Mouse (Mus musculus) lung, adult 18-20 months (tissue): Measurements from ENCODE around the gene Clasp2.
A peak's percentile ranks its signal among the peaks of the same experiment; 100 is the strongest.
"Not testable (repeated sequence)": the region's sequence is repeated elsewhere in the genome, so short reads cannot be mapped to it uniquely, and the experiment has no call there.

Experiments
- DNase-seq, 2 experiments: peaks; one replicate each; pipeline ENCODE4 v3.0.0; 2022; ENCODE audit warnings: mixed read lengths in 2 of 2

Clasp2 gene

DNA sequence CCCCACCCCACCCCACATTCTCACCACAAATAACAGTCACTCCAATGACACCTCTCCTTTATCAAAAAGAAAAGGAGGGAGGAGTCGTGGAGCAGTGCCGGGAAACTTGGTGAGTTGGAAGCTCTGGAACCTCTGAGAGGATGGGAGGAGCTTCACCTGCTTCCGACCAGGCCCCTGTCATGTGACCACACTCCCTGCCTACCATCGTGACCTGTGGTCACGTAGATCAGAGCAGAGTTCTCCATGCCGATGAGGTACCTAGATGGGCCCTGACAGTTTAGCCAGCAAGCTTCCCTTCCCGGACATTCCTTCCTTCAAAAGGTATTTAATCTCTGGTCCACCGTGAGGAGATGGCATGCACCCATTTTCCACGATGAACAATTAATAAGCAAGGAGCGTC, 17.2 kb downstream of the Clasp2 start:
- no peak for DNase-seq

DNA sequence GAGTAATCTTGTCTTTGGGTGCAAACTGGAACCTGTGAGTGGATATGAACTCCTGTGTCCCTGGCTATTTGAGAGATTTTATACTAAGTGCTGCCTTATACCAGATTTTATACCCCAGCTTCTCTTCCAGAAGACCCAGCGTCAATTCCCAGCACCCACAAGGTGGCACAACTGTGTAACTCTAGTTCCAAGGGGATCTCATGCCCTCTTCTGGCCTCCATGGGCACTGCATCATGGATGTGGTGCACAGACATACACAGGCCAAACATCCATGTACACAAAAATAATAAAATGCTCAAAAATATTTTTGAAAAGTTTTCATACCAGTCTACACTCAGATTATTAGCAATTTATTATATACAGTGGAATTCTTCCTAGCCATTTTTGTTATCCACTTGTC, 18.4 kb downstream of the Clasp2 start:
- DNase-seq, result no peak

DNA sequence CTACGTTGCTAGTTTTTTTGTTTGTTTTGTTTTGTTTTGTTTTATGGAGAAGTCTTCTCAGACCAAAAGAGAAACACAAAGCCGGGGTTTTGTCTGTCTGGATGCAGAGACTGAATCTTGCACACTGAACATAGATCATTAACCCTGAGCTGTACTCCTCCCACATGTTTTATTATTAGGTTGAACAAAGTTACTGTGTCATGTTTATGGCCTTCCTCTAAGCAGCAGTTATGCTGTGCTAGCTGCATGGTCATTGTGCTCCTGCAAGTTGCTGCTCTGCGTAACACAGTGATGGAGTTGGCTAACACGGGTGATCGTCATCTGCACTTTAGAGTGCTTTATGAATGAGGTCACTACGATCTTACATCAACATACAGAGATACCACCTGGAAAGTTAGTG, 21.1 kb downstream of the Clasp2 start:
- no peak for DNase-seq

DNA sequence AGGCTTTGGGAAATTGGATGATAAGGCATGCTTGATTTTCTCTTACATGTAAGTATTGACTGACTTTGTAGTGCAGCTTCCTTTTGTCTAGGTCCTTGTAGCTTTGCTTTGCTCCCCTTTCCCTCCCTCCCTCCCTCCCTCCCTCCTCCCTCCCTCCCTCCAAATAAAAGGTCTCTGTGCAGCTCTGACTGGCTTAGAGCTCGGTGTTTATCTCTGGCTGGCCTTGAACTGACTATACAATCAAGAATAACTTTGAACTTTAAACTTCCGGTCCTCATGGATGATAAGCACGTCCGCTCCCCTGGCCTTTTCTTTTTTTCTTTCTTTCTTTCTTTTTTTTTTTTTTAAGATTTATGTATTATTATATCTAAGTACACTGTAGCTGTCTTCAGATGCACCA, 21.9 kb downstream of the Clasp2 start:
- DNase-seq, result no peak

DNA sequence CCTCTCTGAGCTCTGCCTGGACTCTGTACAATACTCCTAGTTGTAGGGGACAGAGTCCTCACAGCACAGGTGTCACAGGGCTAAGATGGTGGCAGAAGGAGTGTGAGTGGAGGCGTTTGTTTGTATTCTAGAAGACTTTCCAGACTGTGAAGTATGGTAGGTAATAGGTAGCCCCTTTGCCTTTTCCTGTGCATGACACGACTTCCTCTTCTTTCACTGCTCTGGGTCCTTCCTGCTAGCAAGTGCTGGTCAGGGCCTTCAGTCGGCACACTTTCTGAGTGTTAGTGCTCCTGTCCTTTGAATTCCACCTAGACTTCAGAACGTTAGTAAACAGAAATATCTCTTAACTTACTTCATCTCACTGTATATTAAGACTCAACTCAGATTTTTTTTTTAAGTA, 29.4 kb downstream of the Clasp2 start:
- no peak for DNase-seq

DNA sequence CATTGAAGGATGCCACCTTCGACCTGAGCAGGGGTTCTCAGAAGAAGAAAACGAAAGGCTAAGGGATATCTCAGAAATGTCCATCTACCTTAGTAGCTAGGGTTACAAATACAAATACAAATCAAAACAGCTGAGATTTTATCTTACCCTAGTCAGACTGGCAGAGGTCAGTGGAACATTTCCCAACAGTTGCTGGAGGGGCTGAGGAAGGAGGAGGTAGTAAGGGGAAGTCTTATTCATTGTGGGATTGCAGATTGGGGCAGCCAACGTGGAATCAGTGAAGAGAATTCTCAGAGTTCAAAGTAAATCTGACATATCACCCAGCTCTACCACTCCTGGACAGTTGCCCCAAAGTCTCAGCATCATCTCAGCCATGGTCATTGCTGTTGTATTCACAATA, 39.6 kb downstream of the Clasp2 start:
- DNase-seq, result no peak

DNA sequence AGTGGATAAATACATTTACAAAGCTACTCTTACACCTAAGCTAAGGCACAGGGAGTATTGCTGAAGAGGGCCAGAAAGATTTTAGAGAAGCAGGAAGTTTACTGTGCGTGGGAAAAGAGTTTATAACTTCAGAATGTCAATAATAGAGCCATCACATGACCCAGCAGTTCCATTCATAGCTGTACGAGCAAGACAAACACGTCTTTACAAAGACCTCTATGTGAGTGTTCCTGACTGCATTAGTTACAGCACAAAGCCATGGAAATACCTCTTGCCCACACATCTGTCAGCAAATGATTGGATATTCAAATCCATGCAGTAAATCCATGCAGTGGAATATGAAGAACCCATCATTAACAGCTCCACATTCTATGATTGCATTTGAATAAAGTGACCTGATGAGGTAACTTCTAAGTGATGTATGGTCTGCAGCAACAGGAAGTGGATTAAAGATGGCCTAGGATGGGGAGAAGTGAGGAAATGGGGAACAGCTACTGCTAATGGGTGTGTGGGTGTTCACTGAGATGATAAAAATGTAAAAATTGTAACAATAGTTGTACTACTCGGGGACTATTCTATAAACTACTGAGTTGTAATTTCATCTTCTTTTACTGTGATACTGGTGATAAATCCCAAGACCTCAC, 41.2 kb downstream of the Clasp2 start:
- no peak for DNase-seq

DNA sequence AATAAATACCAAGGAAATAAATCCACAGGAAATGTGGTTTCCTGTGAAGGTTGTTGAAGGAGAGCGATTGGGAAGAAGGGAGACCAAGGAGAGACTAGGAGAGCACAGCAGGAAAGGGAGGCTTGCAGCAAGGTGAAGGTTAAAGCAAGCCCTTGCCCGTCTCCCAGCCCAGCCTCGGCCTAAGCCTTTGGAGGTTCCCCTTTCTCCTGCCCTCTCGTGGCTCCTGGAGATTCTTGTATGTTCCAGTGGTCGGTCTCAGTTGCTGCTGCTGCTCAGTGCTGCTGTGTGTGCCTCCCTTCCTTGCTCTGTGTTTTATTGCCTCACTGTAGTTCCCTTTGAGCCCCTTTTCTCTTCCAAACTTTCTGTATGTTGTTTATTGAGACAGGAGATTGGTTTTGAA, 42.4 kb downstream of the Clasp2 start:
- no peak for DNase-seq

DNA sequence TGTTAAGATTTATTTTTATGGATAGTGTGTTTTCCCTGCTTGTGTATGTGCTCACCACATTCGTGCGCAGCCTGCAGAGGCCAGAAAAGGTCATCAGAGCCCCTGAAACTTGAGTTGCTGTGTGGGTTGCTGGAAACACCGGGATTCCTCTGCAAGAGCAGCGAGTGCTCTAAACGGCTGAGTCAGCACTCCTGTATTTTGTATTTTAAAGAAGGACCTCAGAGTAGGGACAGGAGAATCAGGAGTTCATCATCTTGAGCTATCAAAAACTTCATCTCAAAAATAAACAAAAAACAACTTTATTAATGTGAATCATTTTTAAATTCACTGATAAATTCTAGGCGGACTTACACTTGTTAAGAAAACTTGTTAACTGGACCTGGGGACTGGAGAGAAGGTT, 48.0 kb downstream of the Clasp2 start:
- not testable (repeated sequence) for DNase-seq

DNA sequence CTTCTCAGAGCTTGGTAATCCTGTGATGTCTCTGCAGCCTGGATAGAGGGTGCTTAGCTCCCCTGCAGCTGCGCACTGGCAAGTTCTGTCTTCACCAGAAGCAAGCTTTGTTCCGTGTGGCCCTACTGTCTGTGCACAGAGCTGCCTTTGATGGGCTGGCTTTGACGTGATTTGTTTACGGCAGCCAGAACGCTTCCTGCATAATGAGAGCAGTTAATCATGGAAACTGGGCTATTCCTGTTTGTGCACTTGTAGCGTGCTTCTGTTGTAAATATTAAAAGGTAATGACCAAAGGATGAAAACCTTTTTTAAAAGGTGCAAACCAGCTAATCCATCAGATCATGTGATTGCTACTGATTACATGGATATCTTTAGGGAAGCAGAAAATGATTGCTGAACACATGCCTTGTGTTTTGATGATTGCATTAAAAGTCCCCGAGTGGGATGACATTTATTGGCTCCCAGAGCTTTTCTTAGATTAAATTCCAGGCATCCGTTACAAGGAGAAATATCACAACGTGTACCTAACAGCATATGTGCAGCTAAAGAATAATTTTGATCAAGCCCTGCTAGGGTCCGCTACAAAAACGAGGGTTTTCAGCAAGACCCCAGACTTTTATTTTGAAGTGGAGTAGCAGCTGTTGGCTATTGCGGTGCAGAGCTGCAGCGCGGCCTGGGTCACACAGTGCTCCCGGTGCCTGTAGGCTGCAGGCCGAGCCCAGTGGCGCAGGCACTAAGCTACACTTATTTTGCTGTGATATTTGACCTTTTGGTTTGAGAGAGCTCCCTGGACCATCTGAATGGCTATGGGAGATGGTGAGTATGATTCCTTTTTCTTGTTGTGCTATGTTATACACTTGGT, 51.6 kb downstream of the Clasp2 start:
- DNase-seq, result peak; percentile 53 to 66

DNA sequence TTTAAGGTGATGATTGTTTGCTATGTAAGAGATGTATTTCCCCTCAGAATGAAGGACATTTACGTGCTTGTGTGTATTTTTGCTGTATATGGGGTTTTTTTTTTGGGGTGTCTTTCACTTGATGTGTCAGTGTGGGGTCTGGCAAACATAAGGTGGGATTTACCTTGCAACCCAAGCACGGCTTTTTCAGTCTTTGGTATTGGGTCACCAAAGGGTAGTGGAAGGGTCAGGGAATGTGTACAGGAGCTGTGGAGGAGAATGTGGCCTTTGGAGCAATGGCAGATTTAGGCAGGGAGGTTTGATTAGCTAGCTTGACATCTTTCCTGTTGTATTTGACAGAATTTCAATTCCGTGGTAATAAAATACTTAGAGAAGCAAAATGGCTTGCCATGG, 52.2 kb downstream of the Clasp2 start:
- DNase-seq, result no peak

DNA sequence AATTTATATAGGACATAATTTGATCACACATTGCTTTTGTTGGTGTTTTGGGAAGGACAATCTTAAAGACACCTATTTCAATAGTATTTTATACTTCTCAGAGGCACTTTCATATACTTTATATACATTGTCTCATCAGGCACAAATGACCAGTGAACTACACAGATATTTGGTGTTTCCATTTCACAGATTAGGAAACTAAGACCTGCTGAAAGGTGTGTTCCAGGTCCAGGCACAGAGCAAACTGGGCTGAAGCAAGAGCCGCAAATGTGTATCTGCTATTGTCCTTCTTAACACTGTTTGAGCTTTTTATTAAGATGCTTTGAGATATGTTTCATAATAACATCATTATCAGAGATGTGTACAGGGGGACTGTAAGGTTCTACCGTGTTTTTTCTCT, 52.7 kb downstream of the Clasp2 start:
- no peak for DNase-seq

DNA sequence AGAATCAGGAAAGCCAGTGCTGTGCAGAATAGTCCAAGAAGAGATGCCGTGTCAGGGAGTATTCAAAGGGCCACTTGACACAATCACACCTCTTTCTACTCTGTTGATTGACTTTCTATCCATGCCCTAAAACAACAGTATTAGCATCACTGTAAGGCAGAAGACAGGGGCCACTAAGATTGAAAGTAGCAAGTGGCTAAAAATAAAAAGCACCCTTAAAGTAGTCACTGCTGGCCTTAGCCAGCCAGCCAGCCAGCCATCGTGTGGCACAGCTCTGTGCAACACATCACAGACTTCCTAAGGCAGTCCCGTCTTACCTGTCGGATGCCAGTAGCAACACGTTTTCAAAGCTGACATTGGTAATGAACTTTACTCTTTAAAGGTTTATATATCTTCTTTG, 55.9 kb downstream of the Clasp2 start:
- no peak for DNase-seq

DNA sequence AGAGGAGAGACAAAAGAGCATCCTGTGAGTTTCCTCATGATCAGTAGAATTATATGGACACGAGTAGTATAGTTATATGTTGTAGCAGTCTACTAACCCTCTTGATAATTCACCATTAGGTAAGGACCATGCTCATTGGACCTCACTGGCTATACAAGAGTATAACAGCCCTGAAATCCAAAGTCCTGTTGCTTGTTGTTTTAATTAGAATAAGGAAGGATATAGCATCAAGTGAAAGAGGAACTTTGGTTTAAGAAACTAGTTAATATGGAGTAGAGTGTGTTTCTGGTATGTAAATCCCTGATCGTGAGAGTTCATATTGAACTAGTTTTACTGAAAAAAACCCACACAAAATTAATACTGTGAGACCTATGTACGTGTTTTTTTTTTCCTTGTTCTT, 59.4 kb downstream of the Clasp2 start:
- no peak for DNase-seq

DNA sequence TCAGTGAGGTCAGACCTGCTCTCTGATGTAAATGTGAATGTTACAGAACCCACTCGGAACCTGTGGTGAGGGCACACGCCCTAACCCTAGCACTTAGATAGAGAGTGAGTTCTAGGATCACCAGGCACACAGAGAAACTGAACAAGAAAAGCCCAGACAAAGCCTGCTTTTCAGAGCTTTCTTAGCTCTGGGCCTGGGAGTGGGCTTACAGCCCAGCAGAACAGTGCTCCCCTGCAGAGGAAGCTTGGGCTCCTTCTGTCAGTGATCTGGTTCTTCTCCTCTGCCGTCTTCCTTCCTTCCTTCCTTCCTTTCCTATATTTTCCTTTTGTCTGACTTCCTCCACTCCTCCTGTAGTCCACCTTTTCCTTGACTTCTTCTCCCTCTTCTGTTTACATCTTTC, 61.5 kb downstream of the Clasp2 start:
- no peak for DNase-seq

DNA sequence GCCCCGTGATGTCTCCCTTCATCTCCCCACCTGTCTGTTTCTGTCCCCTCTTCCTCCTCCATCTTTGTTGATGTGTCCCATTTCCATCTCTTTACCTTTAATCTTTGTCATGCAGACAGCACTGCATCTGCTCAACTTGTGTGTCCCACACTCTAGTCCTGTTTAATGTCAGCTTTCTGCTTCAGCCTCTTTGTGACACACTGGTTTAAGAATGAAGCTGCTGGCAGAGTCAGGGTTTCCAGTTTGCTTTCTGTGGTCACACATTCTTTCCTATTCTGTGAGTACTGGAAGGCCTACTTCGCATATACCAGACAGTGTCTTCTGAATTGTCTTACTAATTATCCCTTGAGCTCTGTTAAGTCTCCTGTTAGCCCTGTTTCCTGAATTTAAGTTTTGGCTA, 62.5 kb downstream of the Clasp2 start:
- no peak for DNase-seq

DNA sequence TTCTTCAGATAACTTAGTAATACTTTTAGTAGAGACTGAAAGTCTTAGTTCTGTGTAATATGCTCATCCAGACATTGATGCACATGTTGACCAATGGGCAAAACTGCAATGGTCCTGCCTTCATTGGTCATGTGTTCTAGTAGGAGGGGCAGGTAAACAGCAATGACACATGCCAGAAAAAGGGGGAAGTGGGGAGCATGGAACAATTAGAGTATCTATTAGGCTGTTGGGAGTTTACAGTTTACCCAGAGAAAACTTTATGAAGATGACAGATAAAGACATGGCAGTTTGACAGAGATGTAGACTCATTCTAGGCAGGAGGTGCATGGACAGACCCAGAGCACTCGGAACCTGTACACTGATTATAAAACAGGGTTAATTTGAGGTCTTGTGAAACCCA, 64.1 kb downstream of the Clasp2 start:
- no peak for DNase-seq

DNA sequence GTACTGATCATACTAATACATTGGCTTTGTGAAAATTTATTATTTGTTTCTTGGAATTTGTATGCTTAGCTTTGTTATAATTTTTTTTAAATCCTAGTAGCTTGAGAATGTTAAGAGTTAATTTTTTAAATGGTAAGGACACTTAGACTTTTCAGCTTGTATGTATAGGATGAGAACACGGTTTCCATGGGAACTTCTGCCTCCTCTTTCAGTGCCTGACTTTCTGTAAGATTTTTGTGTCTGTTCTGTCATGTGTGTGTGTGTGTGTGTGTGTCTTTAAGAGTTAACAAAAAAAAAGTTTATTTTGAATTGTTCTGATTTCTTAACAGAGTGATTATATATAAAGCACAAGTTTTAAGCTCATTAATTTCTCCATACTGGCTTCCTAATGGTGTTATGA, 70.1 kb downstream of the Clasp2 start:
- no peak for DNase-seq

DNA sequence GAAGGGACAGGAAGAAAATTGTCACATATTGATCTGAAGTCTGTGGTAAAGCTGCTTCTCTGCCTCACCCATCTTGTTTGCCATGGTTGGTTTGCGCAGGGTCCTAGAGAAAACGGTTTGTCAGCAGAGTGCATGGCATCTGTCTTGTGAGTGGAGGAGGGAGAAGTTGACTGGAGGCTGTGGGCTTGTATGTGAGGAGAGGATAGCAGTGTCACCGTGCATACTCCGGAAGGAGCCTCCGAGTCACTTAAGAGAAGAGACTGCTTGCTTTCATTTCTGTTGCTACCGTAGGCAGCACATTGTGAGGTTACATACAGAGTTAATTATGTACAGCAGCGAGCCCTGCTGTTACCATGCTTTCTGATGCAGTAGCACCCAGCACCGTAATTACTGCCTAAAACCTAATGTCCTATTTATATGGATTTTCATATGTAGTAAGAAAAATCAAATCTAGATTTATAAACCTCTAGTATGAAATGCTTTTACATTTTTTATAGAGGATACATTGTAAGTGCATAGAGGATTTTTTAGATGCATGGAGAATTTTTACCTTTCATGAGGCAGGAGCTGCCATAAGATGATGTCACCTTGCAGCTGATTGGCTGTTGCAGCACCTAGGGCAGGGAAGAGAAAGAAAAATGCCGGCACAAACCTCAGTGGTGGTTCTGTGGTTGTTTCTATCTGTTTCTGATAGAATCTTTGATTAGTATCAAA, 70.8 kb downstream of the Clasp2 start:
- DNase-seq, result no peak

DNA sequence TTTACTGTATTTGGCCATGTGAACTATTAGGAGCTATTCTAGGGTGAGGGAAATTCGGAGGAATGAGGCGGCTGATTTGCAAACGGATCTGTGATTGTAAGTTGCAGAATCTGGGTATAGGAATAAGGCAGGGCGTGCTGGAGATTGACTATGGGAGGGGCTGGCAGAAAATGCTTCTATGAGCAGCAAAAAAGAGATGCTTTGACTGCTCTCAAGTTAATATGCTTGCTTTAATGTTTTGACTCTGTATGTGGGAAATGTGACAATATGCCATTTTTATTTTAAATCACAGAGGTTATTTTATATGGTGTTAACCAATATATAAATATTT, 71.4 kb downstream of the Clasp2 start:
- no peak for DNase-seq

DNA sequence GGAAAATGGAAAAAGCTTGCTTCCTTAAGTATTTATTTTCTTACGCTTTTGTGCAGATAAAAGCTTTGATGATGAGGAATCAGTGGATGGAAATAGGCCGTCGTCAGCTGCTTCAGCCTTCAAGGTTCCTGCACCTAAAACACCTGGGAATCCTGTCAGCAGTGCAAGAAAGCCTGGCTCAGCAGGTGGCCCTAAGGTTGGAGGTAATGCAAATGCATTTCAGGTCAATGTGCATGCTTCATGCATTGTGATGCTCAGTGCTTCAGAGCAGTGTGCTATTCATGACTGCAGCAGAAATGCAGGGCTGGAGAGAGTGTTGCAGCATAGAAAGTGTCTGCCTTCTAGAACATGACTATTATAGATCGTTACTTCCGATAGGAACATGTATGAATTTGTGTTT, 71.8 kb downstream of the Clasp2 start:
- no peak for DNase-seq

DNA sequence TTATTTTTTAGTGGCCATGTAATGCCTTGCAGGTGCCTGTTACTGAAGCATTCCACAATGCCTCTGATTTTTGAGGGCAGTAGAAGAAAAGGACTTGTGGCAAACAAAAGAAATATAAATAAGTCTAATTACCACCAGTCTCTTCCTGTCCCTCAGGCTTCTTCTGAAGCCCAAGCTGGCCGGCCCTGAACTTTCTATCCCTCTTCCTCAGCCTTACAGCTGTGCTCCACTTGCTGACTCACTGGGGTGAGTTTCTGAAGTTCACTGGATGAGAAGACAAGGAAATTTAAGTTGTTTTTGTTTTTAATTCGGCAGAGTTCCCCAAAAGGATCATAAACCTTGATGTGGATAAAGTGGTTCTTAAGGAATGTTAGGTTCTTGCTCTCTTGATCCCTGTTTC, 74.6 kb downstream of the Clasp2 start:
- DNase-seq, result no peak

DNA sequence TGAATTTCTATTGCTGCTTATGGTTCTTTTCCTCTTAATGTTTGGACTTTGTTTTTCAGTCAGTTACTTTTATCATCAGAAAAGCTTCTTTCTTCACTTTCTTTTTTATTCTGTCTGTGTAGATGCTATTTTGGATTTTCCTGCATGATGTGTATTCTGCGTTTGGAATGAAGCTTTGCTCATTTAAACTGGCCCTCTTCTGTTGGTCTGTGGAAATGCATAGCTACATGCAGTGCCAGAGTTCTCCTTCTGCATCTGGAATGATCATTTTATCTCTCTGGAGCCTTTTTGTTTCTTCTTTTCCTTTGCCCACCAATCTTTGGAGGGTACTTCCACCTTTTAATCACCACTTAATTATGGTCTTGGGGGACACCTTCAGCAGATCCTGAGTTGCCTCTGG, 80.9 kb downstream of the Clasp2 start:
- DNase-seq, result no peak

DNA sequence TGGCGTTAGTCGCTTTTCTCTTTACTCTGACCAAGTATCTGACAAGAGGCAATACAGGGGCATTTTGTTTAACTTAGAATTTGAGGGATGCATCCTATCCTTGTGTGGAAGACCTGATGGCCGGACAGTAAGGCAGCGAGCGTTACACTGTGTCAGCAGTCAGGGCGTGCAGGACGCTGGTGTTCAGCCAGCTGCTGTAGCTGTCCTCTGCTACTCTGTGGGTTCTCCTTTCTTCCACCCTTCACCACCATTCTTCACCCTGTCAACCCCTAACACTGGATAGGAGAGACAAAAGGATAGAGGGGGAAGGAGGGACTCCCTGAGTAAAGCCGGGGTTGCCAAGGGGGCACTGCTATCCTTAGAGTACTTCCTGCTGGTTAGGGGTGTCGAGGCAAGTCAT, 87.4 kb downstream of the Clasp2 start:
- DNase-seq, result no peak
